Mouse (Mus musculus) T-helper 17 cell (primary cell): Measurements from ENCODE around the gene Krt2.

ENCODE experiments used
- in situ Hi-C, 2 experiments: fragments of 300-600 bp; cut with MboI, MseI; formaldehyde crosslinking; loops; 1 replicate in 1 of 2; 2 replicates in 1 of 2; pipeline ENCODE4 v1.15.1; 2025; ENCODE audit warnings: high pct_unique_total_duplicates in 2 of 2

The Krt2 gene

GRCm38 (mm10) chr15:101817875-101818274, at the start of gene Krt2:
Gene Krt2, minus strand, starts transcription at chr15:101818169.
- in situ Hi-C loops, result no loop called here

GRCm38 (mm10) chr15:101866754-101867153, 48.8 kb upstream of the Krt2 start:
- in situ Hi-C loops, result no loop called here

DNA sequence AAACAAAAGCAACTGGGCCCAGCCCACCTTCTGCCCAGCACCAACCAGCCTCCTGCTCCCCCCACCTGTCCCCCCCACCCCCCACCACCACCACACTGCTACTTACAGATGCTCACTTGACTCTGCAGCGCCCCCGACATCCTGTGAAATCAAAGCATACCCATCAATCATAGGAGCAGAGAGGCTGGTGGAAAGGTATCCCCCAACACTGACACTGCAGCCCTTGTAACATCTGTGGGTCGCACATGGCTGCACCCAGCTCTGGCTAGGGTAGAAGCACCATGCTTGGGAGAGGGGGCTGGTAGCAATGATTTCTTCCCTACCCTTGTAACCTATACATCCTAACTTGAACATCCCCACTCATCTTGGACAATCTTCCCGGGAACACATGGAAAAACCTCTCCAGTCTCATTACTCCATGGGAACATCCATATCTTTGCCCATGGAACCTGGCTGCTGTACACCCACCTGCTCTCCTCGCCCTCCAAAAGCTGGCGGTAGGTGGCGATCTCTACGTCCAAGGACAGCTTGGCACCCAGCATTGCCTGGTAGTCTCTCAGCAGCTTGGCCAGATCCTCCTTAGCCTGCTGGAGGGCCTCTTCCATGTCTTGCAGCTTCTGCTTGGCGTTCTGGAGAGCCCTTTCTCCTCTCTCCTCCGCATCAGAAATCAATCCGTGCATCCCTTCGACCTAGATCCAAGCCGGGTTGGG, 42.6 kb upstream of the Krt2 start:
- in situ Hi-C loops, result no loop called here

DNA sequence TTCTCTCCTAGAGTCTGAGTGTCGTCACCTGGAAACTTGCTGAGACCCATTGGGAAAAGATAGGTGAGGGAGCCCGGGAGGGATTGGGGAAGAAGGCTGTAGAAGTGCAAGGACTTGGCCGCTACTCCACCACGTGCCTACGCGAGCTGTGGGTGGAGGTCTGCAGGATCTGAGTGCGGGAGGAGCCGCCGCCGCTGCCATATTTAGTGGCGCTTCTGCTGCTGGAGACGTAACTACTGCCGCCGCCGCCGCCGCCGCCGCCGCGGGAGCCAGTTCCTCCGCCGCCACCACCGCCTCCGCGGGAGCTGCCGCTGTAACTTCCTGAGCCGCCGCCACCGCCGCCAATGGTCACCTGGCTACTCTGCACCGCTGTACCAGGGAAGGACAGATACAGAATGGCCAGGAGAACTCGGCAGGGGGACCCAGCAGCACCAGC, 41.8 kb upstream of the Krt2 start:
- in situ Hi-C loops, result no loop called here

DNA sequence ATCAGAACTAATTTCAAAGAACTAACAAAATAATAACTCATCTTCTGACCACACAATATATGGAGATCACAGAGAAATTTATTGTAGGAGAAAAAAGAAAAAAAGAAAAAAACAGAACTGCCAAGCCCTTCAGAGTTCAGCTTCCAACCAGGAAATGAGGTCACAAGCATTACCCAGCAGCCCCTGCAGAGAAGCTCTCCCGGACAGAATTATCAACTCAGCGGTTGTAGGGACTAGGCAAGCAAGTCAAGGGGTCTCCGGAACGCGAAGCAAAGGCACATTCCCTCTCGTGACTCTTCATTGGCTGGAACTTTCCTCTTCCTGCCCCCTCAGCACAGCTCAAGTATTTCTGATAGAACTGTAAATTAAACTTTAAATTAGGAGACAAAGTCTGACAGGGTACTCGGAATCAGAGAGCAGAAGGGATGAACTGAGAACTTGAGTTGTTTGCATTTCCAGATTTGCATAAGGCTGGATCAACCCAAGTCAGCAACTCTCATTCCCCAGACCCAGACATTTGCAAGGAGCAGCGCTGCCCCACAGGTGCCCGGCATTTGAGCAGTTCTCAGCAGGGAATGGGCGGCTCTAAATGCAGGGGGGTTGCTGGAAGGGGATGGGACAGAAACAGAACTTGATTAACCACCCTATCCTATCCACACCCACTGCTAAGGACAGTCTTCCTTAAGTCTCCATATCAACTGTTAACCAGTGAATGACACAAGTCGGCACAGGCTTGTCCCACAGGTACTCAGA, 40.9 kb upstream of the Krt2 start:
- in situ Hi-C loops, result no loop called here

- in situ Hi-C loops, result no loop called here
These were observed 38.7 kb upstream of the Krt2 start for GRCm38 (mm10) chr15:101856696-101857095.

GRCm38 (mm10) chr15:101855732-101856131, 37.8 kb upstream of the Krt2 start:
- in situ Hi-C loops, result no loop called here

- in situ Hi-C loops, result no loop called here
These were observed 36.3 kb upstream of the Krt2 start for GRCm38 (mm10) chr15:101854294-101854693.

- in situ Hi-C loops, result no loop called here
These were observed 34.6 kb upstream of the Krt2 start for GRCm38 (mm10) chr15:101852571-101852970.

DNA sequence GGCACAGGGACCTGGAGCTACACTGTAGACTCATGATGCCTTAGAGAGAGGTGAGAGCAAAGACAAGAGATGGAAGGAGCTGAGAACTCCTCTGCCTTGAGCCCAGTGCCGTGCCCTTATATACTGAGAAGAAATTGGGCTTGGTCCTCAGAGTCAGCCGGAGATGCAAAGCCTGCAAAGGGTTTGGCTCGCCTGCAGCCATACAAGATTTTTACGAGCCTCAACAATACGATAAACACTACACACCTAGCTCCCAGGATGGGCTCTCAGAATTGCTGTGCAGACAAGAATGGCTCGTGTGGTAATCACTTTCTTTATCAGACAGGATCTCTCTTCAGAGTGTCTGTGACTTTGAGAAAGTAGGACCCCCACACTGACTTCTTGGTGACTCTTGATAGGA, 32.7 kb upstream of the Krt2 start, which contains the start of gene Krt1:
Krt1 (minus strand) TSS at position 101 of the 400 bp plus-strand sequence.
- in situ Hi-C loops, result no loop called here

GRCm38 (mm10) chr15:101845971-101846403, 28.0 kb upstream of the Krt2 start:
- in situ Hi-C loops, result no loop called here

DNA sequence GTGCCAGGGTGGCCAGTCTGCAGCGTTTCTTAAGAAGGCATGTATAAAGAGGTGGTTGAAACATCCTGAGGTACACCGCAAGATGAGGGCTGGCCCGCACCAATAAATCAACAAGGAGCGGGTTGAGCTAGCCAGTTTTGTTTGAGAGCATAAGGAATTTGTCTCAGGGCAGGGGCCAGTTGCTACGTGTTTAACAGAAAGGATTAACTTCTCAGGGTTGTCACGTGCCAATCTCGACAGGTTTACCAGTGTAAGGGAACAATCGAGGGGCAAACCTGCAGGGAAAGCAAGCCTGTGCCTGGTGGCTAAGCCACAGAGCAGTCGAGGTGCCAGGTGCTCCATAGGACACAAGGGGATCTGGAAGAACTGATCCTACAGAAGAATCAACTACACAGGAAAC, 25.2 kb upstream of the Krt2 start:
- in situ Hi-C loops, result loop anchor here in 1 of 2 experiments (5.0 kb wide), 1 partner anchor 219 kb away; no protein-coding TSS in a partner anchor

DNA sequence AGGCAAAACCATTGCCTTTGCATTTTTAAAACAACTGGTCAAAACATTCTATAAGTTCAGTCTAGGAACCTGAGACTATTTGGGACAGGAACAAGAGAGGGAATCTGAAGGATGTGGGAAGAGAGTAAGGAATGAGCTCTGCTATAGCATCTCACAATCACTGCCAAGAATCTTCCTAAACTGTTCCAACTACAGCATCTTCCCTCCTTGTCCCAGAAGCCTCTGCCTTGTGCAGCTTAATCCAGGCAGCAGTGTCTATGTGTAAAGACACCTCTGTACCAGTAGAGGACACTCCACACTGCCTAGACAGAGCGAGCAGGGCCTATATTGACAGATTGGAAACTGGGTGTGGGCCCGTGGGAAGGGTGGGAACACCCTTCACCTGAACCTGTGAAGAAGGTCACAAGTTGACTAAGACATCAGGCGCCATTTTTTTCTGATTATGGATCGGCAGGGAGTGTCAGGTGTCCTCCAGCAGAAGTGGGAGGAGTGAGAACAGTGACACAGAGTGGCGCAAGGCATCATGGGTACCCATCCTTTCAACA, 16.9 kb upstream of the Krt2 start:
- in situ Hi-C loops, result no loop called here

DNA sequence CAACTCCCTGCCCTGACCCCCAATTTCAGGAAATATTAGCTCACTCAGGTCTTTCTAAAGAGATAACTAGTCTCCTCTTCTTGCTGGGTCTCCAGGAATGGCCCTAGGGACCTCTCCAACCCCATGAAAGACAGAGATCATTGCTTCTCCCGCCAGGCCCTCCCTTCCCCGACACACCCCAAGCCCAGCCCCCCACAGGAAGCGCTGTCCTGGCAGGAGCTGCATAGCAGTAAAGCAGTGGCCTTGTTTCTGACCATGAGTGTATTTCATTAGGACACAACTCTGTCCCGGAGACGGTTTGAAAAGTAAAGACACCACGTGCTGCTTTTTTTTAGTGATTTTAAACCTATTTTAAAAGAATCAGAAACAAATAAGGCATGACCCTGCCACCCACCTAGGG, 15.2 kb upstream of the Krt2 start:
- in situ Hi-C loops, result no loop called here

- in situ Hi-C loops, result no loop called here
These were observed 11.5 kb upstream of the Krt2 start for GRCm38 (mm10) chr15:101829441-101829840.

DNA sequence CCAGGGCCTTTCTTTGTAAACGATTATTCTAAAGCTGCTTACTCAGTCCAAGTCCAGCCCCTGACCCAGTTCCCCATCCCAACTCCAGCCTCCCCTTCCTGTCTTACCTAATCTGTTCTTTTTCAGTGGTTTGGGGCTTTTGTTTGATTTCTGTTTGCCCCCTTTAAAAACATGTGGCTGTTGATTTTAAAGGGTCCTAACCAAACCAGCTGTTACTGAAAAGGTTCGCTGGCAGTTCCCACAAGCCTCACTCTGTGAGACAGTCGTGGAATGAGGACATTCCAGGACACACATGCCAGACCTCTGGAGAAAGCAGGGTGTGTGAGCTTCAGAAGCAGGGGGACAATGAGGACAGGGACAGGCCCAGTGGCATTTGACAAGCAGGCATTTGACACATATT, 3.8 kb upstream of the Krt2 start:
- in situ Hi-C loops, result no loop called here

GRCm38 (mm10) chr15:101803052-101803822, 14.7 kb downstream of the Krt2 start:
- in situ Hi-C loops, result loop anchor here in 1 of 2 experiments (10.0 kb wide), 1 partner anchor 988 kb away; no protein-coding TSS in a partner anchor

- in situ Hi-C loops, result loop anchor here in 1 of 2 experiments (10.0 kb wide), 1 partner anchor 988 kb away; no protein-coding TSS in a partner anchor
These were observed 15.6 kb downstream of the Krt2 start, which contains the start of gene Krt73 for GRCm38 (mm10) chr15:101802296-101802835. Gene Krt73, minus strand, starts transcription at chr15:101802346.

GRCm38 (mm10) chr15:101790867-101791266, 27.1 kb downstream of the Krt2 start:
- in situ Hi-C loops, result no loop called here

DNA sequence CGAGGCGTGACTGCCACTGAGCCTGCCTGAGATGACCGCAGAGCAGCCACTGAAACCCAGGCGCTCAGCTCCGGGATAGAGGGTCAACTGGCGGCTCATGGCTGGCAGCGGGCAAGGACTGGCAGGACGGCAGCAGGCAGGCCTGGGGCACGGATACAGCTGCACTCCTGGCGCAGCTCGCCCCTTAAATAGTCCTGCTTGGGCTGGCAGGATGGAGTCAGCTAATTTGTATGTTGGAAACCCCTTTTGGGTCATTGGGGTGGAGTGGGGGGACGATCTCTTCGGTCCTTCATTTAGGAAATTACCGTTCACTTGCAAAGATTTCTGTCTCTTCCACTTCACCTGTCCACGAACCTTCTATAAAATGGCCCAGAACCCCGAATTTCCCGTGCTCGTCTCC, 31.6 kb downstream of the Krt2 start, which contains the start of gene Krt72:
Krt72 (minus strand) TSS at position 101 of the 400 bp plus-strand sequence.
- in situ Hi-C loops, result no loop called here

DNA sequence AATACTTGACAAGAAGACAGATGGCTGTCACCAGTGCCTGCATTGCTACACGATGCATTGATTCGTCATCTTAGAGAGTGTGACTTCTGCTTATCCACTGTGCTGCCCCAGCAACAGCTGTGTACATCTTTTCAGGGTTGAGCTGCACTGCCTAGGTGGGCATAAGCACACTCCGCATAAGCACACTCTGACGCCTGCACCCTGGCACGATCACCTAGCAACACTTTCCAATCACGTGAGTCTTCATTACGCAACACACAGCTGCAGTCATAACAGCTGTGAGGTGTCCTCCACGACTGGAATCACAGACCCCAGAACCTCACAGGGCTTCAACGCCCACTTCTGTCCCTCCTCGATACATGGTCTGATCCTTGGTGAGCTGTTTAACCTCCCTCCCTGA, 44.5 kb downstream of the Krt2 start:
- in situ Hi-C loops, result loop anchor here (5.0 to 25.0 kb wide), 3 partner anchors 189 to 291 kb away; partner anchors contain the start of gene Krt78 (in 1 of the 2)
